Mouse (Mus musculus): ENCODE measurements around the gene Epha1.

Gene Epha1

DNA sequence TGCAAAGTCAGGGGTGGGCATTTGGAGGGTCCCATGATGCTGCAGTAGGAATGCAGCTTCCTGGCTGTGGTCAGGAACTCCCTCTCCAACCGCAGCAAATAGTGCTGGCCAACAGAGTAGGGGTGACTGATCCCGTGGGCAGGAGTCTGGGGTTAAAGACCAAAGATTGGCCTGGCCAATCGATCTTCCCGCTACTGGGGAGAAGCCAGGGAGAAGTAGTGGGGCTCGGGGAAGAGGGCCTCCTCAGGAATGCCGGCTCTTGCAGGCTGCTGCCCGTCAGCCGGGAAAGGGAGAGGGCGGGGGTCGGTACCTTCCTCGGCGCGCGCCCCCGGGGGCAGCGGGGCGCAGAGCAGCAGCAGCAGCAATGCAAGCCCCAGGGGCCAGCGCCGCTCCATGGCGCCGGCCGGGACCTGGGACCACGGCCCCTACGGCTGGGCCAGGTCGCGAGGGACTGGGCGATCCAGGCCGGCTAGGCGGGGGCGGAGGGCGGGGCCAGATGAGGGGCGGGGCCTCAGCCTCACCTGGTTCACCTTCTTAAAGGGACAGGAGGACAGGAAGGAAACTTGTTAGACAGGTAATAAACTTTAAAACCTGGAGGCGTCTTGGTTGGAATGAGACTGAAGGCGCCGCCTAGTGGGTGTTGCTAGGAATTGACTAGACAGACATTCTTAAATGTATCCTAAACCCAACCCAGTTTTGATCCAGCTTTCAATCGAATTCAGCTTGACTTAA lies at the start of gene Epha1:
Gene Epha1 (minus strand): TSS at position 453 of the 732 bp plus-strand sequence.
- CTCF ChIA-PET = interaction anchor here (0.7 to 0.8 kb wide), 2 partner anchors 22 to 28 kb away, joined by 3 to 5 read pairs; no protein-coding TSS in a partner anchor

DNA sequence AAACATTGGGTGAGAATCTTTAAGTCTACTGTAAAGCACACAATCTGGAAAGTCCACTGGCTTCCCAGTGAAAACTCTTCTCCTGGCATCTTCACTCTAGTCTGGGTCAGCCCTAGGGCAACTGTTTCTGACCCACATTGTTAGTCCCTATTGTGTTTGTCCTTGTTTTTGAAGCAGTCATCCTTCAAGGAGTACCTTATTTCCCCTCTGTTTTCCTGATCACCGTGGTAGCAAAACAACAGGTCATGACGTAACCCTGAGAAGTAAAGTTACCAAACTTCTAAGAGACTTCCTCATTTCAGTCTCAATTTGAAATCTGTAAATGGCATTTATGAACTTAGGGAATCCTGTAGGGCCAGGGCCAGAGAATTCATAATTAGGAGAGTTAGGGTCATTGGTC lies 48.4 kb upstream of the Epha1 start:
- CTCF ChIA-PET = no interaction called here

DNA sequence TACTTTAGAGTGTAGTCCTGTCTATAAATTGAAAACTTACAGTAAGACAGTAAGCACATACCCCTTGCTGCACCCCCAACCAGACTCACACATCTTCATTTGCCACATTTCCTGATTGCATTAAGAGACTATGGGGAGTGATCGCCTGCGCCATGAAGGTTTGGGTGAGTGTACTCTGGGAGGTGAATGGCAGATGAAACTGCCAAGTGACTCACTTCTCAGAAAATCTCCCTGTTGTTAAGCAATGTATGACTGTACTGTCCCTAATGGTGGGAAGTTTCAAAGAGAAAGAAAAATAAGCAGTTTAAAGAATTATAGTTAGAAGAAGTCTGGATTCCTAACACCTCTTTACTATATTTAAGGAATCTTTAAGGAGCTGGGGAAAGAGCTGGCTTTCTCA lies 46.4 kb upstream of the Epha1 start:
- CTCF ChIA-PET = no interaction called here

DNA sequence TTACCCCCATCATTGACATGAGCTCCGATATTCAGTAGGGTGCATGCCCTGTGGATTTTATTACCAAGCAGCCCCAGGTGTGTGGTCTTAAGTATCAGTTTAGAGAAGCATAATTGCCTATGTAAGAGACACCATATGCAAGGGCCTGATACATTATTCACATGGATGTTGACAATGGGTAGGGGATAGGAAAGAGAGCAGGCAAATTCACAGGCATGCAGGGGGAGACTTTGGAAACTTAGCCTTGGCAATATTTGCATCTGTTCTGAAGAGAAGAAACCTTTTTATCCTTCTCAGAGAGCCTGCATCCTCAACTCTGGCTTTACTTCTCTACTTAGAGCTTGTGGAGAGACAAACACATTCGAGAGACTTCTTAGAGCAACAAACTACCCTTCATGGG lies 32.1 kb upstream of the Epha1 start, which contains the start of gene Tas2r135:
Gene Tas2r135 (plus strand): TSS at position 301 of the 400 bp plus-strand sequence.
- CTCF ChIA-PET = no interaction called here

DNA sequence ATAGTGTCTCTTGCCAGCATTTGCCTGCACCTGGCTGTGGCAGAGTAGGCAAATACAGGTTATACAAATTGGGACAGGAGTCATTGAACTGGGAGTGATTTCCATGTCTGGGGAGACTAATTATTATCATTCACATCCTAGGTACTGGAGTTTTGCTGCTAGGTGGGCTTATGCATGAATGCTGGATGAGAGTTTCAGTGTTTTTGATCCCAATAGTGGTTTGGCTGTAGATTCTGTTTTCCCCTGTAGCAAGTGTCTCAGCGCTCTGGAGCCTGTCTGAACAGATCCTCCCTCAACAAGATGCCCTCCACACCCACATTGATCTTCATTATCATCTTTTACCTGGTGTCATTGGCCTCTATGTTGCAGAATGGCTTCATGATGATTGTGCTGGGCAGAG lies 26.9 kb upstream of the Epha1 start, which contains the start of gene Tas2r143:
Gene Tas2r143 (plus strand): TSS at position 301 of the 400 bp plus-strand sequence.
- CTCF ChIA-PET = no interaction called here

DNA sequence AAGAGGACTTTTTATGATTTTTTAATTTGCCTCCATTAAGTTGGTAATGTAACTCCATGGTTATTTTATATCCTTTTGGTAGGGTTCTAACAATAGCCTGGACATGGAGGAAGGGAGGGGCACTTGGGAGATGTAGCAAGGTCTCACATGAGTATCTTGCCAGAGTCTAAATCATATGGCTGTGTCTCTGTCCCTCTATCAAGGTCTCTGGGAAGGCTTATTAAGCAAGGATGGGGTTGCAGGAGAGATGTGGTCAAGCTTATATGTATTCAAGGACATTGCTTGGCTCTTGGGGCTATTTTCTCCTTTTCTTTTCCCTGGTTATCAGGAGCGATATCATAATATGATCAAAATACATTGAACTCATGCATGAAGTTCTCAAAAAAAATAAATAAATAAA lies 25.9 kb upstream of the Epha1 start:
- CTCF ChIA-PET = no interaction called here

DNA sequence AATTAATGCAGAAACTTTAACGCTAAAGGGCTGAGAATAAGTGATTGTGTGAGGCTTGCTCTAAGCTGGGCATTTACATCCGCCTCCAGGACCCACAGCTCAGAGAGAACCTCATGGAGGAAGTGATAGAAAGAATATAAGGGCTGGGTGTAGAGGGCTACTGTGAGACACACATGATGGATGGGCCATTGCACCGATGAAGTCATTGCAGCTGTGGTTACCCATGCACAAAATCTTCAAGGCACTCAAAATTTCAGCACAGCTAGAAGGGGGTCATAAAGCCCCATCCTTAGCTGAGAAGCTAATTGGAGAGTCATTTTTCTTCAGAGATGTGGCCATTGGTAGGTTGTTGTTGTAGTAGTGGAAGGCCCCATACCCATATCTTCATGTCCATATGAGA lies 25.2 kb upstream of the Epha1 start:
- CTCF ChIA-PET = no interaction called here

DNA sequence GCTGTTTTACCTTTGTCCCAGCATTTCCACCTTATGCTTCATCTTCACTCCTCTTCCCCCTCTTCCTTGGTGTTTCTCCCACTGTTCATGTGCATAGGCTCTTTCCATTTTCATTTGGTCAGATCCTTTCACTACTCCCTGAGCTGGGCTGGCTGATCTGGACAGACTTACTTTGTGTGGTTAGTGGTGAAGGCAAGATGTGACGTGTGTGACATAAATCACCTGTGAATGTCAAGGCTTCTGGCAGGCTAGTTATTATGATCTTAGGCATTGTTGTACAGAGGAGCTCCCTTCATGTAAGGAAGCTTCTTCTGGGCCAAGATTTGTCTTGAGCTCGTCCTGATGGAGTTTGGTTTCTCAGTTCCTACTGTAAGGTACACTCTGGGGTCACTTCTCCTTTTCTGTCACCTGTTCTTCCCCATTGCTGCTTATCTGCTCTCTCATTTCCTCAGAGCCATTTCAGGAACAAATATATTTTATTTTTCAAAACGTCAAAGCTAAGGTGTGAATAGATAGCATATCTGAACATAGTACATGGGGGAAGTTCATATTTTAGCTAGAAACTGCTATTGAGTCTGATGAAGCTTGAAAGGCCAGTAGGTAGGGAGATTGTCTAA lies 24.1 kb upstream of the Epha1 start:
- CTCF ChIA-PET = no interaction called here

DNA sequence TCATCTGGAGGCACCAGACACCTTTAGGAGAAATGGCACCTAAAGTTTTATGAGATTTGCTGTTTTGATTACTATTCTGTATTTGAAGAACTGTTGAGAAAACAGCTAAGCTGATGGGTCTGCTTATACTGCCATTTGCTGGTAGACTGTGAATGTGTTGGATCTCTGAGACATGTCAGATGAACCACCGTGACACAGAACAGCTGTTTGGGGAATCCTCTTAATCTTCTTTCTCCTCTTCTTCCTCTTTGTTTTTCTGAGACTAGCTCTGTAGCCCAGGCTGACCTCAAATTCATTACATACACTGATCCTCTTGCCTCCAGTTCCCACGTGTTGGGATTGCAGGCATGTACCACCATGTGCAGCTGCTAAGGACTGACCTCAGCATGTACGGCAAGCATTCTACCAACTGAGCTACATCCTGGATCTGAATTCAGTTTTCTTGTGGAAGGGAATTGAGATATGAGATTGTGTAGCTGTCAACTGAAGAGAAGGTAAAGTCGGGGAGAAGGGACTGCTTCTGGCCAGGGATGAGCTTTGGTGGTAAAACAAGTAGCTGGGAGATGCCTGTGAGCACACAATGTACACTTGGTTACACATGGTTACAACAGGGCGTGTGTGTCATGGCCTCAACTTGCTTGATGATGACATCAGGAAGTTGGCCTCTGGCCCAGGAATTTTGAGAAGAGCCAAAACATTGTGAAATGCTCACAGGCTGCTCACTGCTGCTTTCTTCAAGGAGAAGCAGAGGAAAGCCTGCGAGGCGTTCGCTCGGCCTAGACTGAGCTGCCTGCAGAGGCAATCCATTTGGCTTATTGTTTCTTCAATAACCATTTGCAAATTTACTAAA lies 23.1 kb upstream of the Epha1 start:
- CTCF ChIA-PET = no interaction called here

DNA sequence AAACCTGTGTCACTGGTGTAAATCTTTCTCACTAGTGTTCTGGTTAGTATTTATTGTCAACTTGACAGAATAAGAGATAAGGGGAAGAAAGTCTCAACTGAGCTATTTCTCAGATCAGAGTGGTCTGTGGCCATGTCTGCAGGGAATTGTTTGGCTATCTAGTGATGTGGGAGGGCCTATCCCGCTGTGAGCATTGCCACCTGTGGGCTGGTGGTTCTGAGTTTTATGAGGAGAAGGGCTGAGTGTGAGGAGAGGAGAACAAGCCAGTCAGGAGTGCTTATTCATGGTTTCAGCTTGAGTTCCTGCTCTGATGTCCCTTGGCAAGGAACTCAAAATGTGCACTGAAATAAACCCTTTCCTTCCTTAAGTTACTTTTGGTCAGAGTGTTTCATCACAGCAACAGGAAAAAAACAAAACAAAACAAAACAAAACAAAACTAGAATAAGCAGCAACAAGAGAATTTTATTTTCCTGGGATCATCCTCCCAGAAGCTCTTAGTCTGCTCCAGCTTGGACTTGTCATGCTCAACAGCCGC lies 18.8 kb upstream of the Epha1 start:
- CTCF ChIA-PET = no interaction called here

DNA sequence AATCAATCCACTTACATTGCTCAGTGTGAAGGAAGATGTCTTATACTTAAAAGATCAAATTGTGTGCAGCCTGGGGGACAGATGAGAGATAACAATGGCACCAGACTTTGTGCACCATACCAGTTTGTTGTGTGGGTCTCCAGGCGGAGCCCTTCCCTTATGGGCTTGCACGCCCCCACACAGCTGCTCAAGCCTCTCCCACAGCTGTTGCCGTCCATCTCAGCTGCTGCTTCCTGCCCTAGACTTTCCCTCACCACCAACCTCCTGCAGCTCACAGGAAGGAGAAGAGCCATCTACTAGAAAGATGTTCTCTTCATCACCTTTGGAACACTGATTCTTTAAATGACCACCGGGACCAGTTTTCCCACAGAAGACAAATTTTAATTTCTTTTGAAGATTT lies 12.6 kb upstream of the Epha1 start:
- CTCF ChIA-PET = no interaction called here

DNA sequence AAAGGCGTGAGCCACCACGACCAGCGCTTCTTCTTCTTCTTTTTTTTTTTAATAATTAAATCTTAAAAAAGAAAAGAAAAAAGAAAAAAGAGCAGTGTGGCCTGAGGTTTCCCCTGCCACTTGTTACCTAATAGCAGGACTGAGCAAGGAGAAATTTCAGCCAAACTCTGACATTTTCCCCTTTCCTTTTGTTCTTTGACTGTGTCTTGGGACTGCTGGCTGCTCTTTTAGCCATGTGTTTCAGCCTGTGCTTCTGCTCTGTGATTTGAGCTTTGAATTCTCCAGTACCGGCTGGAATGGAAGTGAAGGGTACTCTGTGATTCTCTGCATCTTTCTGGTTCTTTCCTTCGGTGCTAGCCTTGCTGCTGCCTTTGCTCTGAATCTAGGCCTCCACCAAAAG lies 10.3 kb upstream of the Epha1 start:
- CTCF ChIA-PET = no interaction called here

DNA sequence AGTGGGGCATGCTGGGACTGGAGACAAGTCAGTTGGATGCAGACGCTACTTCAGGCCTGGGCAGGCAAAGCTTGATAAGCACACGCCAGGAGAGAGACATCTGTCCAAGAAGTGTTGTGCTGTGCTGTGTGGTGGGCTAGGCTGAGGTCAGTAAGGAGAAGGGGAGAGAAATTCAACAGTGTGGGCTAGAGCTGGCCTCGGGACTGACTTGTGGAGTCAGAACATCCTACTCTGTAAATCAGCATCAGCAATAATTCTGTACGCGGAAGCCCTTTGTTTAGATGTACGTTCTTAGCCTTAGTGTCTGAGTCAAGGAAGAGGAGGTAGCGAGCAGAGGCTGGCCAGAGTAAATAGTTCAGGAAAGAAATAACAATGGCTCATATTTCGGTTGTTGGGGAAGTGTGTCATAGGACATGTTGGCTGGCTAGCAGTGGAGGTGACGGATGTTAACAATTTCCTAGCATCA lies 8.9 kb upstream of the Epha1 start:
- CTCF ChIA-PET = interaction anchor here (0.6 kb wide), 1 partner anchor 139 kb away, joined by 3 read pairs; no protein-coding TSS in a partner anchor

DNA sequence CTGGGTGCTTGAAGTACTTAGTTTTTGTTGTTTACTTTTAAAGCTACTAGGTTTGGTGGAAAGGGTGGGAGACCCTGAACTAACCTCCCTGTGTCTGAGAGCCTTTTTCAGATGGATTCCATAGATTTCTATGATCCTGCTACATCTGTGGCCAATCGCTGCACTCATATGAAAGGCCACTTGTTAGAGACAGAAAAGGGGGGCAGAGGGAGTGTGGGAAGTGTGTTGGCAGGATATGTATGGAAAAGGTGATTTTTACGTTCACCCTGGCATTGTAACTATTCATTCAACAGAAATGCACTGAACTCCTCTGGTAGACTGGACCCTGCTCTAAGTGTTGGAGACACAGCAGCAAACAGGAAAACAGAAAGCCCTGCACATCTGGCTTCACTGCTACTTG lies 8.2 kb upstream of the Epha1 start:
- CTCF ChIA-PET = no interaction called here

DNA sequence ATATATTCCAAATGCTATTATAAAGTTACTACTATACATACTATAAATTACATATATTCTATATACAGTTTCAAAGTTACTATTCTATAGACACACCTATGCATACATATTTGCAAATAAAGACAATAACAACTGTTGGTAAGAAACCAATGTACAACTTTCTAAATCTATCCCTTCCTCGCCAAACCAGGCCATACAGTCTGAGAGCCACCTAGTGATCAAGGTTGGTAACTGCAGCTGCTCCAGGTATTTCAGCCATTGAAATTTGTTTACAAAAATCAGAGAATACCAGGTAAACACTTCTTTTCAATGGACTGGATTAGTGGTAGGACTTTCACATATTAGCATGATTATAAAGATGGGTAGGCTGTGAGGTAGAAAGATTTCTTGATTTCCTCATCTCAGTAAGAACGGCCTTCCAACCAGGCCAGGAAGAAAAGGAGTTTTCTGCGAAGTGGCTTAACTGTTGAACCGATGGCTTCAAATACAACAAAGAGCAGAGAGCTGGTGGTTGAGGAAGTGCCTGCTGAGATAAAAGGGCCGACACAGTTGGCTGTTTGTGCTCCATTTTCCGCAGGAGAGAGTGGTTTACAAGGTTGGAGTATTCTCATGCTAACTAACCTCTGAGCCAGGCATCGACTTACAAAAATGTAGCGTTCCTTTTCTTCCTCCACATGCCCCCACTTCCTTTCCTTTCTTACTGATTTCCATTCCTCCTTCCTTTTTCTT lies 7.5 kb upstream of the Epha1 start:
- CTCF ChIA-PET = no interaction called here

DNA sequence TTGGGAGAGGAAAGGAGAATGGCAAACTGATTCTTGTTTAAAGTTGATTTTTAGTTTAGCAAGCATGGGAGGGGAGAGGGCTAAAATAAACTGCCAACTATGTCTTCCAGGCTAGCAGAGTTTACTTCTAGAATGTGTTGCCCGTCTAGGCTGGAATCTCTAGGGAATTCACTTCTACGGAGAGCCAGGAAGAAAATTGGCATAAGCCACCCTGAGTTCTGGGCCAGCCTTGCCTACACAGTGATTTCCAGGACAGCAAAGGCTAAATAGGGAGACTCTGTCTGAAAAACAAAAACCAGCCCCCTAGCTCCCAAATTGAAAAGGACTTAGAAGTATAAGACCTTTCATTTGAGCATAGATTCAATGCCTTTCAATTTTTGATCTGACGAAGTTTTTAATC lies 6.5 kb upstream of the Epha1 start:
- CTCF ChIA-PET = interaction anchor here (1.5 kb wide), 1 partner anchor 15 kb away, joined by 4 read pairs; no protein-coding TSS in a partner anchor

DNA sequence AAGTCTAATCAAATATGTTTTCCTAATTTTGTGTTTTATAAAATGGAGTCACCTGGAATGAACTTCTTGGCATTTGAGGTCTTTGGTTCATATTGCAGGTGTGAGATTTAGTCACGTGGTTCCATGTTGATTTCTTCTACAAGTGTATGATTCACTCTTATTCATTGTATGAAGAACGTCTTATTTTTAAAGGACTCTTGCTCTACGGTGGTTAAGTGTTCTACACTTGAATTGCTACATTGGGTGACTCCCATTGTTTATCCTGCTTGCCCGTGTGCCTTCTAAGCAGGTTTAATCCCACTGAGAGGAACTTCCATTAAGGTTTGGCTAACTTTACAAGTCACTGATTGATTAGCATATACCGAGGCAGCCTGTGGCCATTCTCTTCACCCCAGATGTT lies 4.2 kb upstream of the Epha1 start:
- CTCF ChIA-PET = interaction anchor here (1.2 kb wide), 1 partner anchor 52 kb away, joined by 3 read pairs; the partner anchor contains the start of gene Fam131b

DNA sequence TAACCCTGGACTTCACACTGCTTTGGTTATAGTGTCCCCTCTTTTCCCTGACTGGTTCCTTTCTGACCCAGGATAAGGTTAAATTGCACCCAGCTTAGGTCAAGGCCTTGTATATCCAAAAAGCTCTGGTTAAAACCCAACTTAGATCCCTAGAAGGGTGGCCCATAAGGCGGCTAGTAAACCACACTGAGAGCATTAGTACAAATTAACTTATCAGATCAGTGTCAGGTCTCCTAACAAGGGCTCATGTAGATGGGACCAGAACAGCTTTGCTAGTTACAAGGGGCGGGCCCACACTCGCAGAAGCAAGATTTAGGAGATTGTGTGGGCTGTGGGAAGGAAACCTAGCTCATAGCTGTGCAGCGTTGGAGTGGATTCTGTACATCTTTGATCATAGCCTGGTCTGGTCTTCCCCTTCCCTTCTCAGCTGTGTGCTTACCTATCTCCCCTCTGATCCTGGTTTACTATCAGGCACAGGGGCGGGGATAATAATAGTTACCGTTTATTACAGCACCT lies 3.5 kb upstream of the Epha1 start:
- CTCF ChIA-PET = interaction anchor here (1.2 kb wide), 1 partner anchor 52 kb away, joined by 3 read pairs; the partner anchor contains the start of gene Fam131b

DNA sequence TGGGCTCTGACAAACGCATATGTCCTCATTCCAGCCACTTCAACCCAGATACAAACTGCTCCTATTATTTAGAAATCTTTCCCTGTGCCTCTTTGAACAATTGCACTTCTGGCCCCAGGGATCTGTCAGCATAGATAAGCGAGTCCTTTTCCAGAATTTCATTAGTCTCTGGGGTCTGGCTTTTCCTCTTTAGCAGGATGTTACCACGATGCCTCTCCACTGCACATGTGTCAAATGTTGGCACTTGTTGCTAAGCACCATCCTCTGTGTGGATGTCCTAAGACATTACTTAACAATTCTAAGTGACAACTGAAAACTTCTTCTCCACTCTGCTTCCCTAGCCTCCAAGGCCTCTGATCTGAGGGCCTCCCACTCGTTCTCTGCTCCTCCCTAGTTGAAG lies 2.9 kb upstream of the Epha1 start:
- CTCF ChIA-PET = interaction anchor here (1.2 kb wide), 1 partner anchor 51 kb away, joined by 3 read pairs; the partner anchor contains the start of gene Fam131b

DNA sequence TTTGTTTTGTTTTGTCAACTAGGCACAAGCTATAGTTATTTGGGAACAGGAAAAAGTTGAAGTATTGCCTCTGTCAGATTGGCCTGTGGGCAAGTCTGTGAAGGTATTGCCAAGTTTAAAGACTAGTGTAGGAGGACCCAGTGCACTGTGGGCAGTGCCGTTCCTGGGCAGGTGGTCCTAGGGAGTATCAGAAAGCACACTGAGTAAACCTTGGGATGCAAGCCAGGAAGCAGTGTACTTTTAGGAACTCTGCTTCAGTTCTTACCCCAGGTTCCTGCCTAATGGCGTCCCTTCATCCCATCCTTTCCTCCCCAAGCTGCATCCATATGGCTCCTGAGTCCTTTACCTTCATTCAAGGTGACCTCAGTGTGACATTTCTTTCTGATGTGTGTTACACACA lies 2.1 kb upstream of the Epha1 start:
- CTCF ChIA-PET = no interaction called here

DNA sequence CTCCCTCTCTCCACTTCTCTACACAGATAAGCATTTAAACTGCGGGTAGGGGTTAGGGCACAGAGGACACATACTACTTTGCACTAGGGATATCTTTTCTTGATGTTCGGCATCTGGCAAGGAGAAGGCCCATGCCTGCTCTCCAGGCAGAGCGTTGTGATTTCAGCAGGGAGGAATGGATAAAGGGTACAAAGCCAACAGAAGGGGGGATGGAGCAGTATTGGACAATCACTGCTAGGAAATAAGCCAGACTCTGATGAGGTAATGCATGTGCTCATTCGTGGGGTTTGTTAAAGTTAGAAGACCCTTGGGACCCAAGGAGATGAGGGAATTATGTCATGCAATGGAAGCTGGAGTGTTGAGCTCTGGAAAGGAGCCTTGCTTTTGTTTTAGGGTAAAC lies 1.6 kb upstream of the Epha1 start:
- CTCF ChIA-PET = no interaction called here
